Mouse (Mus musculus) heart, adult 9 months (tissue): ENCODE results near the gene Npr1.

Experiments used
- DNase-seq, 2 experiments: peaks; one replicate each; pipeline ENCODE4 v3.0.0; 2022; ENCODE audit warnings: low spot score in 2 of 2

Gene Npr1

DNA sequence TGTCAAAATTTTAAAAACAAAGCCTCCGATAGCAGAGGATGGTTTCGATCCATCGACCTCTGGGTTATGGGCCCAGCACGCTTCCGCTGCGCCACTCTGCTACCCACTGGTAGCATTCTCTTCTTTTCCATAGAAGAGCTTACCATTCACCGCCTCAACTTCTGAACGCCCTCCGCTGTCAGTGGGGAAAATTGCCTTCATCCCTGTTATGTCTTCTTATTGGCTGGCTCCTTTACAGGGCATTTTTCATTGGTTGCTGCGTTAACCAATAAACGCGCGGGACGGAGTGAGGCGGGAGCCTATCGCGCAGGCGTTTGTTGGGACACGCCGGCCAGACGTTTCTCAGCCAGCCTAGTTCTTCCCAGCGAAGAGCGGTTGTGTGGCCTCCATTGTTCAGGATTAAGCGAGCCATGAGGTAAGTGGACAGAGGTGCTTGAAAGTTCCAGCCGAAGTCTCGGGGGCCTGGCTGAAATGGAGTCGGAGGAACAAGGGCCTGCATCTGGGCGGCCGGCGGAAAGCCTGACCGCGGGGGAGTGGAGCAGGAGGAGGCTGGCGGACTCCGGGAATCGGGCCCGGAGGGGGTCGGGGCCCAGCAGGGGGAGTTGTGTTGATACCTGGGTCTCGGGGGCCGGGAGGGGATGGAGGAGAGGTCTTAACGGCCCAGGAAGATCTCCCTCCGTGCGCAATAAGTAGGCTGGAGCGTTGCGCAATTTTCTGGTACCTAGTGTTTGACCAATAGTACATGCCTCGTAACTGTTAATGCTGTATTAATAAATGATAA is 10.4 kb upstream of the Npr1 start, which contains the start of gene Ilf2:
Gene Ilf2, plus strand, starts transcription at position 296 of the 781 bp plus-strand sequence.
- peak; percentile 98 to 99 for DNase-seq

DNA sequence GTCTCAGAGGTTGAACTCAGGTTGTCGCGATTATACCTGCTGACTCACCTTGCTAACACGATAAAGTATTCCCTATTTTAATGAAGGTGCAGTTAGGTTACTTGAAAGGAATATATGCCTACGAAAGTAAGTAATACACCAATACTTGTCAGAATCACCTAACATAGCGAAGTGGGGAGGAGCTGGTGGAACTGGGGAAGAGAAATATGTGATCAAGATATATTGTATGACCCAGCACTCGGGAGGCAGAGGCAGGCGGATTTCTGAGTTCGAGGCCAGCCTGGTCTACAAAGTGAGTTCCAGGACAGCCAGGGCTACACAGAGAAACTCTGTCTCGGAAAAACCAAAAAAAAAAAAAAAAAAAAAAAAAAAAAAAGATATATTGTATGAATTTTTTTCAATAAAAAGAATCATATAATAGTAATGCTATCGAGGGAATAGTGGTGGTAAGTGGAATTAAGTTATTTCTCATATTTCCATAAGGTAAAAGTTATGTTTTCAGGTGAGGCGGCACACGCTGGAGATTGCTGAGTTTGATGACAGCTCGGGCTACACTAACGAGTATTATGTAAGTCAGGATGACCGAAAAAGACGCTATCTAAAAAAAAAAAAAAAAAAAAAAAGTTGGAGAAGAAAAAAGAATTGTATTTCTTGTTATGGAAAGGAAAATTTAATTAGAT is 9.6 kb upstream of the Npr1 start:
- no peak for DNase-seq

DNA sequence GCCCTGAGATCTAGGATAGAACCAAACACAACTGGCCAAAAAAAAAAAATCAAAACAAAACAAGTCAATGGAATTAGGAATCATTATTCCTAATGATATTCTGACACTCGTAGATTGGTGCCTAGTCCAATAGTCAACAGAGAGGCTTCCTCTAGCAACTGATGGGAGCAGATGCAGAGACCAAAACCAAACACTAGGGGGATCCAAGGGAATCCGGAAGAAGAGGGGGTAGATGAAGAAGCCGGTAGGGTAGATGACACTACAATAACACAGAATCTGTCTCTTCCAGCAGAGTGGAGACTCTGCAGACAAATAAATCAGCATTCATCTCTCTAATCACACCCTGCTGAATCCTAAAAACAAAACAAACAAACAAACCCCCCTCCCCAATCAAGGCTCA is 6.5 kb upstream of the Npr1 start:
- DNase-seq, result peak; percentile 58 to 59

GRCm38 (mm10) chr3:90467618-90468300 is 2.1 kb upstream of the Npr1 start:
- DNase-seq, result no peak

- peak; percentile 61 to 77 for DNase-seq
These were observed 673 bp upstream of the Npr1 start for GRCm38 (mm10) chr3:90466311-90466766.

GRCm38 (mm10) chr3:90465081-90465685 is 483 bp downstream of the Npr1 start:
- peak in 1 of 2 experiments; percentile 23 for DNase-seq

- peak in 1 of 2 experiments; percentile 26 for DNase-seq
These were observed 1.1 kb downstream of the Npr1 start for GRCm38 (mm10) chr3:90464552-90465080.

DNA sequence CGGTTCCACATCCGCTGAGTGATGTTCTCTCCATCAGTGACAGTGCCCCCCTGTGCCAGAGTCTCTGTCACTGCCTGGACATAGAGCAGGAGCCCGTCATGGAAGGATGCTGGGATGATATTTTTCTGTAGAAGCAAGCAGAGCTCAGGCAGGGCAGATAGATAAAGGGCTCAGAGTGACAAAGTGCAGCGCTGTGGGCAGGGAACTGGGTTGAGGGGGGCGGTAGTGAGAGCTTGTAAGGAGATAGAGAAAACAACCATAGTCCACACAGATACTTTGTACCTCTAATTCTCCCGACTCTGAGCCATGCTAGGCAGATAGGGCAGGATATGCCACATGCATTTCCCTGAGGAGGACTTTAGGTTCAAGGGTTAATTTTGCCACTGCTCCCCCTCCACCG is 3.1 kb downstream of the Npr1 start:
- DNase-seq, result no peak

DNA sequence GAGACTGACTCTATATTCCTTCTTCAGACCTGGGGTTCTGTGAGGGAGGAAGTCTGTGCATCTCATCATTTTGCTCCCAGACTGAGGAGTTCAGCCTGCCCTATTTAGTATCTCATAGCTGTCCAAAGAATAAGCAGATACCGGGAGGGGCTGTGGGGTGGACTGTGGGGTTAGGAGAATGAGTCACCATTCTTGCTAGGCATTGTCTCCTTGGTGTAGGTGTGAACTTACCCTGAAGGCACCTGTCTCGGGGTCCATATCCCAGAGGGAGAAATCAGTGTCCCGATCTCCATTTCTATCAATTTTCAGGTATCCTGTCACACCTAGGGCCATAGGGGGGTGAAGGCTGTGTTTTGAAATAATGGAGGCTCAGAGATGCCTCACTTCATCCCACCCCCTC is 3.7 kb downstream of the Npr1 start:
- DNase-seq, result no peak

- no peak for DNase-seq
These were observed 5.4 kb downstream of the Npr1 start for GRCm38 (mm10) chr3:90460315-90460714.

GRCm38 (mm10) chr3:90459727-90460126 is 5.9 kb downstream of the Npr1 start:
- DNase-seq, result no peak

DNA sequence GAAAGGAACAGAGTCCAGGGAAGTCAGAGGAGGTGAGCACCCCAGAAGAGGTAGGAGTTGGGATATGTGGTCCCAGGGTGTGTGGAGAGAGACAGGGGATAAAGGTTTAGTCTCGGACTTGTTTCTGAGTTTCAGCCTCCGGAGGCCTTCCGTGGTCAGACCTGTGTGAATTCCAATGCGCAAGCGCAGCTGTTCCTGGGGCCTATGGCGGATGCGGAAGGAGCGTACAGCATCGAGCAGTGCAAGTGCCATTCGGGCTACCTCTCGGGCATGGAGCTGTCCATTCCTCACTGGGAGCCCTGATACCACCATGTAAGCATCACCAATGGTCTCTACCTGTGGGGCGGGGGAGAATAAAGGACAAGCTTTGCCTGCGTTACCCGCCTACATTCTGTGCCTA is 10.7 kb downstream of the Npr1 start:
- DNase-seq, result no peak

GRCm38 (mm10) chr3:90451396-90452095 is 14.1 kb downstream of the Npr1 start:
- no peak for DNase-seq

- no peak for DNase-seq
These were observed 14.8 kb downstream of the Npr1 start for GRCm38 (mm10) chr3:90450874-90451273.

DNA sequence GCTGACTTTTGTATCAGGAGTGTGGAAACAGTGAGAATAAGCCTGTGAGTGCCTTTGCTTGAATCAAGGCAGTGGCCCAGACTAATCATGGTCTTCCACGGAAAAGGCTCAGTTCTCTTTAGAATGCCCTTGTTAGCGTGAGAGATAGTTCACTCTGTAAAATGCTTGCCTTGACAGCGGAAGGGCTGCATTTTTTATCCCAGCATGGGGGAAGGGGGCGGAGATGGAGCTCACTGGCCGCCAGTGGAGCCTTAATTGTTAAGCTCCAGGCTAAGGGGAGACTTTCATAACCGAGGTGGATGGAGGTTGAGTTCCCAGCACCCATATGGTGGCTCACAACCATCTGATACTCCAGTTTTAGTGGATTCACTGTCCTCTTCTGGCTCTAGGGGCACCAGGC is 17.0 kb downstream of the Npr1 start:
- DNase-seq, result no peak

DNA sequence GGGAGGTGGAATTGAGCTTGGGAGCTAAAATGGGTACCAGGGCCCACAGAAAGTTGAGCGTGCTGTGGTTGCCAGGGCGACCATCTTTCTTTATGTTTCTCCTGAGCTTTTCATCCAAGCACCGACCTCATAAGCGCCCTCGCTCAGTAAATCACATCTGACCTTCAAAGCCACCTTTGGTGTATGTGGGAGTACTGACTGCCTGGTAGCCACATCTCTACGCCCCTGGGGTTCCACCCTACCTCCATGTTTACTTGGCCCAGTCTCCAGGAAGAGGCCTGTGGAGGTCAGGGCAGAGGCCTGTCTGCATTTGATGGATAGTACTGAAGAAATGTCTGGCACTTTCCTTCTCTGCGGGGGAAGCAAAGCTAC is 18.6 kb downstream of the Npr1 start:
- no peak for DNase-seq

DNA sequence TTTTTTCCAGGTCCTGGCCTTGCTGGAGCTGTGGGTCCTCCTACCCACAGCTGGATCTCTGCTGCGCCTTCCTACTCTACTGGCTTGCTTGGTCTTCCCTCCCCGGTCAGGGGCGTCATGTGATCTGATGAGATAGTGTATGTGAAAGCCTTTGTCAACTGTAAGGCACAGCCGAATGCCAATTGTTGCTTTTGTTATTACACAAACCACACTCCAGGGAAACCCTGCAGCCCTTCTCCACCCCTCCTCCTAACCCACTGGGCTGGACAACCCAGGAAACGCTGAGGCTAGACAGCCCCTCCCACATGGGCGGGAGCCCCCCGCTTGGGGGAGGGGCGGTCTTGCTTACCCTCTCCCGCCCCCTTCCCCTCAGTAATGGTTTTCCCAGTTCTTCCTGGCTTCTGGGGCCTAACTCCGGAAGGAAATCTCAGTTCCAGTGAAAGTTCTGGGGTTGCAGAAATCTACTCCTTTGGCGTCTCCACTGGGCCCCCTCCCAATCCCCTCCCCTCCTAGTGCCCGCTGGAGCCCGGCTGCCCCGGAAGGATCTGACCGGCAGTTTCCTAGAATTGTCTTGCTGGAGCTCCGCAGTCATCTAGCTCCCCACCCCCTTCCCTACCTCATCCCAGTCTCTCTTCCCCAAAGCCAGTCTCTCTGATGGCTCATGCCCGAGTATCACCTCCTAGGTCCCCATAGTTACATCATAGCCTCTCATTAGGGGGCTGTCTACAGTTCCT is 19.1 kb downstream of the Npr1 start:
- DNase-seq, result peak; percentile 95 to 98

DNA sequence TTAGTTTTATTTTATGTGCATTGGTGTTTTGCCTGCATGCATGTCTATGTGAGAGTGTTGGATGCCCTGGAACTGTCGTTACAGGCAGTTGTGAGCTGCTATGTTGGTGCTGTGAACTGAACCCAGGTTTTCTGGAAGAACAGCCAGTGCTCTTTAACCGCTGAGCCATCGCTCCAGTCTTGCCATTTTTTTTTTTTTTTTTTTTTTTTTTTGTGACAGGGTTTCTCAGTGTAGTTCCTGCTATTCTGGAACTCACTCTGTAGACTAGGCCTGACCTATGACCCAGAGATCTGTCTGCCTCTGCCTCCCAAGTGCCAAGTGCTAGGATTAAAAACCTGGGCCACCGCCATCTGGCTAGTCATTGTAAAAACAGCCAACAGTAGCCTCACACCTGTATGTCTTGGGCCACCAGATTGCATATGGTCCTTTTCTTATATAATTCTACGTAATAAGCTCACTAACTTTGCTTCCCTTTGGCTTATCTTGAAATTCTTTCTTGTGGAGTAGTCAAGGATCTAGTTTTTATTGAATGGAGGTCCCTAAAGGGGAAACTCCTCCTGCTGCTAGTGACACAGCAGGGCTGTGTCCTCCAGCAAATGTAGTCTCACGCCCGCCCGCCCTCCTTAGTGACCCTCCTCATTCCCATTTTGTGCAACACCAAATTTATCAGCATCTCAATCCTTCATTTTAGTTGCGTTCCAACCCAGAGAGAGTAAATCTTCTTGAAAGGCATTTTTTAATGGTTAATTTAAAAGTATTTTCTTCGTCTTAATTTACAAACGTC is 20.1 kb downstream of the Npr1 start:
- DNase-seq, result no peak

DNA sequence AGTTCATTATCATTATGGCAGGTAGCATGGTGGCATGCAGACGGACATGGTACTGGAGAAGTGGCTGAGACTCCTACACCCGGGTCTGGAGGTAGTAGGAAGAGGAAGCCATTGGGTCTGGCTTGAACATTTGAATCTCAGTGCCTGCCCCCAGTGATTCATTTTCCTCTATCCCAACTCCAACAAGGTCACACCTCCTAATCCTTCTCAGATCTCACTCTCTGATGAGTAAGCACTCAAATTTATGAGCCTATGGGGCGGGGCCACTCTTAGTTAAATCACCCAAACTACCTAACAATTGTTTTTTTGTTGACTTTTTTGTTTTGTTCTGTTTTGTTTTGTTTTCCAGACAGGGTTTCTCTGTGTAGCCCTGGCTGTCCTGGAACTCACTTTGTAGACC is 21.7 kb downstream of the Npr1 start:
- DNase-seq, result no peak

DNA sequence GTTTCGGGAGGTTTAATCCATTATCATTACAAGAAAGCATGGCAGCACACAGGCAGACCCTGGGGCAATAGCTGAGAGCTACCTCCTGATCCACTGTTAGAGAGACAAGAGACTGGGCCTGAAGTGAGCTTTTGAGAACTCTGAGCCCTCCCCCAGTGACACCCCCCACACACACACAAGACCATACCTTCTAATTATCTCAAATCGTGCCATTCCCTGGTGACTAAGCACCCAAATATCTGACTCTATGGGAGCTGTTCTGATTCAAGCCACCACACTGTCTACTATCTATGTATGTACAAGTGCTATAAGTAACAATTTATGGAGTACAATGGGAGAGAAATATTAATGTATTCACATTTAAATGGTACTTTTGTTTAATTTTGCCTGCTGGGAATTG is 24.9 kb downstream of the Npr1 start:
- DNase-seq, result no peak
